Mouse (Mus musculus) erythroblast, embryonic 14.5 days (primary cell): ENCODE results near the gene Gbf1. TPM values are rescaled to one million over a fixed set of nuclear protein-coding genes. Genes with fewer than 3 reads are reported as not detected.

Experiments used
- H3K27me3 ChIP-seq: 2 replicates; pipeline ENCODE4 v1.6.1; 2012; ENCODE audit warnings: inconsistent platforms; ENCODE audit not compliant: control insufficient read depth
- H3K36me3 ChIP-seq: 2 replicates; pipeline ENCODE4 v1.6.1; 2012; ENCODE audit warnings: mild to moderate bottlenecking, inconsistent platforms; ENCODE audit not compliant: control insufficient read depth
- H3K4me1 ChIP-seq: 2 replicates; pipeline ENCODE4 v1.6.1; 2012; ENCODE audit warnings: inconsistent platforms; ENCODE audit not compliant: control insufficient read depth
- H3K4me3 ChIP-seq: replicated peaks from 2 replicates; pipeline ENCODE3; 2012; ENCODE audit warnings: moderate library complexity, mild to moderate bottlenecking, inconsistent platforms
- H3K9me3 ChIP-seq: 2 replicates; pipeline ENCODE4 v1.6.1; 2012; ENCODE audit warnings: low read length, inconsistent platforms, mixed read lengths; ENCODE audit not compliant: control insufficient read depth
- GATA1 ChIP-seq: IDR thresholded peaks from 2 replicates; pipeline ENCODE4 v1.6.1; 2012; ENCODE audit warnings: low read length, inconsistent platforms, mixed read lengths
- TAL1 ChIP-seq: IDR thresholded peaks from 3 replicates; pipeline ENCODE4 v1.6.1; 2012; ENCODE audit warnings: low read length, inconsistent platforms, mixed read lengths
- polyA plus RNA-seq: library from polyadenylated mRNA; stranded (reverse); fragments of >175 nt; gene quantifications from 2 replicates; pipeline ENCODE4 v1.2.3, GENCODE M21; 2012

Gene Gbf1
- polyA plus RNA-seq, 1 experiment: 31.8 TPM

GRCm38 (mm10) chr19:46306751-46307289 lies 154.5 kb downstream of the Gbf1 start:
- peaks cover 52% of the 10 kb centered on the region for H3K36me3 ChIP-seq
- H3K27me3 ChIP-seq: peaks cover 4% of the 10 kb centered on the region; the same call in 1 of the 2 replicates
- peak overlapping the region; percentile 93 for H3K4me3 ChIP-seq
- TF ChIP-seq TAL1 (no peak), GATA1 (no peak)
- no peaks in the 10 kb centered on the region for H3K9me3 ChIP-seq
- H3K4me1 ChIP-seq: peaks cover 77% of the 10 kb centered on the region

DNA sequence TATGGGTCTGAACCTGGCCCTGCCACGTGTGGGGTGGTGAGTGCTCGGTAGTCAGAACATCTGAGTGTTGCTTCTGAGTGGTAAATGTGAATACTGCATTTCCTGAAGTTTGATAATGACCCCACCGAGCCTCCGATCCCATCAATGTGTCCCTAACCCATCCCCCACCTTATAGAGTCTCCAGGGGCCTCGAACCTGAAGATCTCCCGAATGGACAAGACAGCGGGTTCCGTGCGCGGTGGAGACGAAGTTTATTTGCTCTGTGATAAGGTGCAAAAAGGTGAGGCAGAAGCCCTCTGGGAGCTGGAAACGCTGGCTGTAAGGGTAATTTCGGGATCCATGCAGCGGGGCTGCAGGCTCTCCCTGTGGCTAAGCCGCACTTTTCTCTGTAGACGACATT lies 155.5 kb downstream of the Gbf1 start:
- no peak for TF ChIP-seq TAL1
- no peak for TF ChIP-seq GATA1
- Histone ChIP-seq H3K4me1 (peaks cover 85% of the 10 kb centered on the region), H3K4me3 (no peak overlapping the region), H3K27me3 (no peaks in the 10 kb centered on the region), H3K9me3 (no peaks in the 10 kb centered on the region), H3K36me3 (peaks cover 62% of the 10 kb centered on the region)

GRCm38 (mm10) chr19:46308303-46308702 lies 156.0 kb downstream of the Gbf1 start:
- Histone ChIP-seq H3K9me3 (no peaks in the 10 kb centered on the region), H3K27me3 (no peaks in the 10 kb centered on the region), H3K36me3 (peaks cover 67% of the 10 kb centered on the region), H3K4me3 (no peak overlapping the region), H3K4me1 (peaks cover 91% of the 10 kb centered on the region)
- no peak for TF ChIP-seq GATA1

DNA sequence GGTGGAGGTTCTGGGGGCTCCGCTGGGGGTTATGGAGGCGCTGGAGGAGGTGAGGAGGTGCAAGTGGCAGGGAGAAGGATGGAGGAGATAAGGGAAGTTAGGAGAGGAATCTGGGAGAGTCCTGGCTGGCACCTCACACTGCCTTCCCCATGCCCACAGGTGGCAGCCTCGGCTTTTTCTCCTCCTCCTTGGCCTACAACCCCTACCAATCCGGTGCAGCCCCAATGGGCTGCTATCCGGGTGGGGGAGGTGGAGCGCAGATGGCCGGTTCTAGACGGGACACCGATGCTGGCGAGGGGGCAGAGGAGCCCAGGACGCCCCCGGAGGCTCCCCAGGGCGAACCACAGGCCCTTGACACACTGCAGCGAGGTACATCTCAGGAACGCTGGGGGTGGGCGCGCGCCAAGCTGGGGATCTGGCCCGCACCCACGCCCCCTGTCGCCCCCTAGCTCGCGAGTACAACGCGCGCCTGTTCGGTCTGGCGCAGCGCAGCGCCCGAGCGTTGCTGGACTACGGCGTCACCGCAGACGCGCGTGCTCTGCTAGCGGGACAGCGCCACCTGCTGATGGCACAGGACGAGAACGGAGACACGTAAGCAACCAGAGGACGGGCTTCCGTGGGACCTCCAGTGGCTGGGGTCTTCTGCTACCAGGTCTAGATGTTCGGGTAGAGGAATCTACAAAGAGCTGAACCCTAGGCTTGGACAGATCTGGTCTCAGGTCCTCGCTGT lies 156.6 kb downstream of the Gbf1 start:
- Histone ChIP-seq H3K27me3 (no peaks in the 10 kb centered on the region; the same call in 1 of the 2 replicates), H3K4me3 (peak overlapping the region; percentile 61), H3K36me3 (peaks cover 72% of the 10 kb centered on the region), H3K4me1 (peaks cover 91% of the 10 kb centered on the region), H3K9me3 (no peaks in the 10 kb centered on the region)
- no peak for TF ChIP-seq GATA1
- no peak for TF ChIP-seq TAL1

GRCm38 (mm10) chr19:46309651-46310305 lies 157.5 kb downstream of the Gbf1 start:
- Histone ChIP-seq H3K27me3 (peaks cover 4% of the 10 kb centered on the region; the same call in 1 of the 2 replicates), H3K9me3 (no peaks in the 10 kb centered on the region), H3K36me3 (peaks cover 72% of the 10 kb centered on the region), H3K4me3 (no peak overlapping the region), H3K4me1 (peaks cover 91% of the 10 kb centered on the region)
- TF ChIP-seq GATA1: no peak
- no peak for TF ChIP-seq TAL1

DNA sequence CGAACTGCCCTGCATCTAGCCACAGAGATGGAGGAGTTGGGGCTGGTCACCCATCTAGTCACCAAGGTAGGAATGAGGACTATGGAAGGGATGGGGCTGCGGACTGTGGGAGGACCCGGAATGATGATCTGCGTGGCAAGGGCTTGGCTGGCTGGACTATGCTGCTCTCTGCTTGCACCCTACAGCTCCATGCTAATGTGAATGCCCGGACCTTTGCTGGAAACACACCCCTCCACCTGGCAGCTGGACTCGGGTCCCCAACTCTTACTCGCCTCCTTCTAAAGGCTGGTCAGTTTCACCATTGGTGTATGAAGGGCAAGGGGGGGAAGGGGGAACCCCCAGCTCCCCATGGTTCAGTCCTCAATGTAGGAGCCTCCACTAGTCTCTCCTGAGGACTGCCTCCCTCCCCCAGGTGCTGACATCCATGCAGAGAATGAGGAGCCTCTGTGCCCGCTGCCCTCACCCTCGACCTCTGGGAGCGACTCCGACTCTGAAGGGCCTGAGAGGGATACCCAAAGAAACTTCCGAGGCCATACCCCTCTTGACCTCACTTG lies 158.1 kb downstream of the Gbf1 start:
- Histone ChIP-seq H3K4me3 (no peak overlapping the region), H3K36me3 (peaks cover 72% of the 10 kb centered on the region), H3K9me3 (no peaks in the 10 kb centered on the region), H3K27me3 (peaks cover 6% of the 10 kb centered on the region; the same call in 1 of the 2 replicates), H3K4me1 (peaks cover 91% of the 10 kb centered on the region)
- no peak for TF ChIP-seq GATA1
- TF ChIP-seq TAL1: no peak

DNA sequence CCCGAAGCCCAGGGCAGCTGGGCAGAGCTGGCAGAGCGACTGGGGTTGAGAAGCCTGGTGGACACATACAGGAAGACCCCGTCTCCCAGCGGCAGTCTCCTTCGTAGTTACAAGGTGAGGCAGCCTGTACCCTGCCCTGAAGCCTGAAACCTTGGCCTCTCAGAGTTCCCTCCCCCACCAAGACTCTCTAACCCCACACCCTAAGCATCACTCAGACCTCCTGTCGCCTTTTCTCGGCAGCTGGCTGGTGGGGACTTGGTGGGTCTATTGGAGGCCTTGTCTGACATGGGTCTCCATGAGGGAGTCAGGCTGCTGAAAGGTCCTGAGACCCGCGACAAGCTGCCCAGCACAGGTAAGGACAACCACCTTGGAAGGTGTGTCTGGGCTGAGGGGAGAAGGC lies 159.0 kb downstream of the Gbf1 start:
- H3K27me3 ChIP-seq: peaks cover 12% of the 10 kb centered on the region
- H3K4me1 ChIP-seq: peaks cover 92% of the 10 kb centered on the region
- H3K36me3 ChIP-seq: peaks cover 72% of the 10 kb centered on the region

GRCm38 (mm10) chr19:46312566-46312965 lies 160.3 kb downstream of the Gbf1 start:
- H3K9me3 ChIP-seq: peaks cover 4% of the 10 kb centered on the region; the same call in 1 of the 2 replicates
- TF ChIP-seq GATA1: no peak
- TF ChIP-seq TAL1: no peak
- H3K4me1 ChIP-seq: peaks cover 94% of the 10 kb centered on the region
- H3K36me3 ChIP-seq: peaks cover 62% of the 10 kb centered on the region
- peaks cover 25% of the 10 kb centered on the region for H3K27me3 ChIP-seq
- peak overlapping the region; percentile 14 for H3K4me3 ChIP-seq

More for the DNA sequence above, 159.0 kb downstream of the Gbf1 start:
- Histone ChIP-seq H3K4me3 (no peak overlapping the region), H3K9me3 (no peaks in the 10 kb centered on the region)
- TF ChIP-seq GATA1: no peak
- TF ChIP-seq TAL1: no peak

DNA sequence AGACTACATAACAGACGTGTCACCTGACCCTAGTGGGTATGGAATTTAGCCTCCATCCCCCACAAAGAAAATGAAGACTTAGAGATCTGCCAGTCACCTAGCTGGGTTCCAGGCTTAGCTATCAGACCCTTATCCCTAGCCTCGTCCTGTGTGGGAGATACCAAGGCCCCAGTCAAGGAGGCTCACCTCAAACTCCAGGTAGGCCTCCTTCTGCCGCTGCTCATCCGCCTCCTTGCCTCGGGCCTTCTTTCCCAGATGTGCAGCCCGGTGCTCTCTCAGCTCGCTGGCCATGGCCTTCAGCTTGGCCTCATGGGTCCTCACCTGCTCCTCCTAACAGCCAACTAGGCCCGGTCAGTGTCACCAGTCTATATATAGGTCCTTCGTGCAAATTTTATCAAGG lies 160.8 kb downstream of the Gbf1 start:
- peaks cover 30% of the 10 kb centered on the region for H3K27me3 ChIP-seq
- H3K4me1 ChIP-seq: peaks cover 97% of the 10 kb centered on the region
- TF ChIP-seq GATA1: no peak
- TF ChIP-seq TAL1: no peak
- H3K4me3 ChIP-seq: peak overlapping the region; percentile 64
- H3K36me3 ChIP-seq: peaks cover 57% of the 10 kb centered on the region
- peaks cover 6% of the 10 kb centered on the region for H3K9me3 ChIP-seq
